Mouse (Mus musculus): ENCODE results near the gene Mtmr12. TPM values are rescaled to one million over a fixed set of nuclear protein-coding genes. Genes with fewer than 3 reads are reported as not detected.
"Not testable (repeated sequence)": the region's sequence is repeated elsewhere in the genome, so short reads cannot be mapped to it uniquely, and the experiment has no call there.

Mtmr12 gene
- polyA plus RNA-seq, 1 experiment from 2014 or later = 15.5 TPM

- no peak for DNase-seq (ENCODE audit: low spot score)
- H3K36me3 ChIP-seq (ENCODE audit: control insufficient read depth, insufficient read depth, low read length) = no peaks in the 10 kb centered on the region
- H3K27ac ChIP-seq (replicated peaks; ENCODE audit: low read depth, low read length) = no peak overlapping the region
- 85% methylated on average over 6 of the region's 6 CpGs for WGBS
- H3K4me2 ChIP-seq (ENCODE audit: low read depth, low read length) = no peak overlapping the region
- H3K4me3 ChIP-seq (ENCODE audit: low read depth, low read length) = no peak overlapping the region
- no peaks in the 10 kb centered on the region for H3K9me3 ChIP-seq (ENCODE audit: control insufficient read depth, low read length)
- no peak for ATAC-seq (ENCODE audit: low read depth)
- H3K4me1 ChIP-seq (ENCODE audit: control insufficient read depth, insufficient read depth, low read length) = no peaks in the 10 kb centered on the region
- no peak overlapping the region for H3K9ac ChIP-seq (ENCODE audit: low read depth, low read length)
- no peaks in the 10 kb centered on the region for H3K27me3 ChIP-seq (replicated peaks; ENCODE audit: control insufficient read depth, insufficient read depth, low read length)
These were observed 7.5 kb upstream of the Mtmr12 start for GRCm38 (mm10) chr15:12197361-12197760.

- no peak overlapping the region for H3K4me3 ChIP-seq (ENCODE audit: low read depth, low read length)
- no peaks in the 10 kb centered on the region for H3K27me3 ChIP-seq (replicated peaks; ENCODE audit: control insufficient read depth, insufficient read depth, low read length)
- no peaks in the 10 kb centered on the region for H3K9me3 ChIP-seq (ENCODE audit: control insufficient read depth, low read length)
- DNase-seq (ENCODE audit: low spot score) (no peak), ATAC-seq (ENCODE audit: low read depth) (no peak)
- WGBS = 95% methylated on average over 7 of the region's 7 CpGs
- no peak overlapping the region for H3K9ac ChIP-seq (ENCODE audit: low read depth, low read length)
- no peak overlapping the region for H3K4me2 ChIP-seq (ENCODE audit: low read depth, low read length)
- no peaks in the 10 kb centered on the region for H3K36me3 ChIP-seq (ENCODE audit: control insufficient read depth, insufficient read depth, low read length)
- peaks cover 9% of the 10 kb centered on the region for H3K4me1 ChIP-seq (ENCODE audit: control insufficient read depth, insufficient read depth, low read length)
- H3K27ac ChIP-seq (replicated peaks; ENCODE audit: low read depth, low read length) = no peak overlapping the region
These were observed 4.8 kb upstream of the Mtmr12 start for GRCm38 (mm10) chr15:12200021-12200420.

- Histone ChIP-seq H3K4me3 (ENCODE audit: low read depth, low read length) (no peak overlapping the region), H3K9ac (ENCODE audit: low read depth, low read length) (no peak overlapping the region), H3K36me3 (ENCODE audit: control insufficient read depth, insufficient read depth, low read length) (no peaks in the 10 kb centered on the region), H3K27me3 (replicated peaks; ENCODE audit: control insufficient read depth, insufficient read depth, low read length) (no peaks in the 10 kb centered on the region), H3K4me2 (ENCODE audit: low read depth, low read length) (no peak overlapping the region), H3K4me1 (ENCODE audit: control insufficient read depth, insufficient read depth, low read length) (peaks cover 20% of the 10 kb centered on the region), H3K9me3 (ENCODE audit: control insufficient read depth, low read length) (no peaks in the 10 kb centered on the region), H3K27ac (replicated peaks; ENCODE audit: low read depth, low read length) (no peak overlapping the region)
- DNase-seq (ENCODE audit: low spot score) = no peak
- no peak for ATAC-seq (ENCODE audit: low read depth)
These were observed 3.0 kb upstream of the Mtmr12 start for GRCm38 (mm10) chr15:12201856-12202255.

- Histone ChIP-seq H3K9me3 (ENCODE audit: control insufficient read depth, low read length) (no peaks in the 10 kb centered on the region), H3K27me3 (replicated peaks; ENCODE audit: control insufficient read depth, insufficient read depth, low read length) (no peaks in the 10 kb centered on the region), H3K27ac (replicated peaks; ENCODE audit: low read depth, low read length) (no peak overlapping the region), H3K4me2 (ENCODE audit: low read depth, low read length) (no peak overlapping the region), H3K4me1 (ENCODE audit: control insufficient read depth, insufficient read depth, low read length) (peaks cover 25% of the 10 kb centered on the region), H3K9ac (ENCODE audit: low read depth, low read length) (no peak overlapping the region), H3K4me3 (ENCODE audit: low read depth, low read length) (no peak overlapping the region), H3K36me3 (ENCODE audit: control insufficient read depth, insufficient read depth, low read length) (no peaks in the 10 kb centered on the region)
- ATAC-seq (ENCODE audit: low read depth) (no peak), DNase-seq (ENCODE audit: low spot score) (no peak)
- 82% methylated on average over 3 of the region's 3 CpGs for WGBS
These were observed 2.4 kb upstream of the Mtmr12 start for GRCm38 (mm10) chr15:12202456-12202855.

- not testable (repeated sequence) for H3K9me3 ChIP-seq (ENCODE audit: control insufficient read depth, low read length); ATAC-seq (ENCODE audit: low read depth); H3K4me2 ChIP-seq (ENCODE audit: low read depth, low read length); H3K9ac ChIP-seq (ENCODE audit: low read depth, low read length); H3K4me3 ChIP-seq (ENCODE audit: low read depth, low read length); DNase-seq (ENCODE audit: low spot score); H3K27me3 ChIP-seq (replicated peaks; ENCODE audit: control insufficient read depth, insufficient read depth, low read length); H3K27ac ChIP-seq (replicated peaks; ENCODE audit: low read depth, low read length); H3K36me3 ChIP-seq (ENCODE audit: control insufficient read depth, insufficient read depth, low read length)
- WGBS = 92% methylated on average over 5 of the region's 5 CpGs
- H3K4me1 ChIP-seq (ENCODE audit: control insufficient read depth, insufficient read depth, low read length) = peaks cover 25% of the 10 kb centered on the region
These were observed 1.8 kb upstream of the Mtmr12 start for GRCm38 (mm10) chr15:12203008-12203407.

GRCm38 (mm10) chr15:12203512-12204318 is 1.1 kb upstream of the Mtmr12 start:
- Histone ChIP-seq H3K4me3 (ENCODE audit: low read depth, low read length) (peak overlapping the region; percentile 97), H3K9ac (ENCODE audit: low read depth, low read length) (peak overlapping the region; percentile 59), H3K4me1 (ENCODE audit: control insufficient read depth, insufficient read depth, low read length) (peaks cover 25% of the 10 kb centered on the region), H3K36me3 (ENCODE audit: control insufficient read depth, insufficient read depth, low read length) (no peaks in the 10 kb centered on the region), H3K4me2 (ENCODE audit: low read depth, low read length) (peak overlapping the region; percentile 68), H3K27me3 (replicated peaks; ENCODE audit: control insufficient read depth, insufficient read depth, low read length) (no peaks in the 10 kb centered on the region), H3K27ac (replicated peaks; ENCODE audit: low read depth, low read length) (peak overlapping the region; percentile 88), H3K9me3 (ENCODE audit: control insufficient read depth, low read length) (no peaks in the 10 kb centered on the region)
- 15% methylated on average over 10 of the region's 10 CpGs for WGBS
- DNase-seq (ENCODE audit: low spot score) (peak; percentile 40), ATAC-seq (ENCODE audit: low read depth) (no peak)

GRCm38 (mm10) chr15:12205160-12205901 is 503 bp downstream of the Mtmr12 start:
- H3K9me3 ChIP-seq (ENCODE audit: control insufficient read depth, low read length) = no peaks in the 10 kb centered on the region
- H3K27ac ChIP-seq (replicated peaks; ENCODE audit: low read depth, low read length) = peak overlapping the region; percentile 90
- under 1% methylated on average over 38 of the region's 73 CpGs for WGBS
- H3K4me2 ChIP-seq (ENCODE audit: low read depth, low read length) = peak overlapping the region; percentile 79
- no peaks in the 10 kb centered on the region for H3K36me3 ChIP-seq (ENCODE audit: control insufficient read depth, insufficient read depth, low read length)
- H3K4me1 ChIP-seq (ENCODE audit: control insufficient read depth, insufficient read depth, low read length) = peaks cover 25% of the 10 kb centered on the region
- H3K4me3 ChIP-seq (ENCODE audit: low read depth, low read length) = peak overlapping the region; percentile 97
- DNase-seq (ENCODE audit: low spot score) (no peak), ATAC-seq (ENCODE audit: low read depth) (peak; percentile 84)
- no peaks in the 10 kb centered on the region for H3K27me3 ChIP-seq (replicated peaks; ENCODE audit: control insufficient read depth, insufficient read depth, low read length)
- H3K9ac ChIP-seq (ENCODE audit: low read depth, low read length) = peak overlapping the region; percentile 95

GRCm38 (mm10) chr15:12205902-12206645 is 1.2 kb downstream of the Mtmr12 start:
- Histone ChIP-seq H3K4me1 (ENCODE audit: control insufficient read depth, insufficient read depth, low read length) (peaks cover 25% of the 10 kb centered on the region), H3K9me3 (ENCODE audit: control insufficient read depth, low read length) (no peaks in the 10 kb centered on the region), H3K36me3 (ENCODE audit: control insufficient read depth, insufficient read depth, low read length) (no peaks in the 10 kb centered on the region), H3K9ac (ENCODE audit: low read depth, low read length) (peak overlapping the region; percentile 95), H3K4me2 (ENCODE audit: low read depth, low read length) (peak overlapping the region; percentile 79), H3K27me3 (replicated peaks; ENCODE audit: control insufficient read depth, insufficient read depth, low read length) (no peaks in the 10 kb centered on the region), H3K4me3 (ENCODE audit: low read depth, low read length) (peak overlapping the region; percentile 97), H3K27ac (replicated peaks; ENCODE audit: low read depth, low read length) (no peak overlapping the region)
- DNase-seq (ENCODE audit: low spot score) (no peak), ATAC-seq (ENCODE audit: low read depth) (no peak)
- WGBS = 29% methylated on average over 14 of the region's 14 CpGs

Measured in embryonic facial prominence, embryonic 14.5 days (tissue).